Mouse (Mus musculus) left cerebral cortex, adult 11 months (tissue): ENCODE results near the gene Rab26.

ENCODE experiments used
- DNase-seq: peaks from one replicate; pipeline ENCODE4 v3.0.0; 2022; ENCODE audit warnings: low spot score

The Rab26 gene

GRCm38 (mm10) chr17:24477985-24478600, 55.9 kb downstream of the Rab26 start:
- DNase-seq: no peak
